Mouse (Mus musculus): ENCODE results near the gene Prickle1.

Prickle1 gene

DNA sequence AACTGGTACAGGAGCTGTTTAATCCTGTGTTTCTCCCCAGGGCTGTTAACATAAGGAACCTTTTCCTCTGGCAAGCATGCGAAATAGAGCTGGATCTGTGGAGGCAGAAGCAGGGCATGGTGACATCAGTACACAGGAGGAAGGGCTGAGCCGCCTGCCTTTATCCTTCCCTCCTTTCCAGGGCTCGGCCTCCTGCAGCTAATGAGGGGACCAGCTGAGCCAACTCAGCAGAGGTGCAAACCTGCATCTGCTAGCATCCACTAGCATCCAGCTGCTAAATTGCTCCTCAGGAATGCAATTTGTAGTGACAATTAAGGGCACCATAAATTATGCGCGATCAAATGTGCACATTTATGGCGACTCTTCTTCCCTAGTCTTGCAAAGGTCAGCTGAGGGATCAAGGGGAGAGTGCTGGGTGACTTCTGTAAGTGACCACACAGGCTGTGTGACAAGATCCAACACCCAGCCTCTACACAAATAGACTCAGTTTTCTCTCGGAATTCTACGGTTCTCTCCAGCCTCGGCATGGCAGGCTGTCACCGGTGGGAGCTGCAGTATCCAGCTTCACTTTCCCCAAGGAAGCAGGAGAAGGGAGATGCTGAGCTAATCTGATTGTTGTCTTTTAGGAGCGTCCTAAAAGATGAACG is 84.9 kb downstream of the Prickle1 start:
- no peak for DNase-seq (ENCODE audit: low read depth, low spot score)

- no peak for DNase-seq (ENCODE audit: low read depth, low spot score)
Observed at GRCm38 (mm10) chr15:93504808-93505207, 90.9 kb downstream of the Prickle1 start.

GRCm38 (mm10) chr15:93503201-93503745 is 92.4 kb downstream of the Prickle1 start:
- DNase-seq (ENCODE audit: low read depth, low spot score) = no peak

GRCm38 (mm10) chr15:93502703-93503102 is 93.0 kb downstream of the Prickle1 start:
- no peak for DNase-seq (ENCODE audit: low read depth, low spot score)

DNA sequence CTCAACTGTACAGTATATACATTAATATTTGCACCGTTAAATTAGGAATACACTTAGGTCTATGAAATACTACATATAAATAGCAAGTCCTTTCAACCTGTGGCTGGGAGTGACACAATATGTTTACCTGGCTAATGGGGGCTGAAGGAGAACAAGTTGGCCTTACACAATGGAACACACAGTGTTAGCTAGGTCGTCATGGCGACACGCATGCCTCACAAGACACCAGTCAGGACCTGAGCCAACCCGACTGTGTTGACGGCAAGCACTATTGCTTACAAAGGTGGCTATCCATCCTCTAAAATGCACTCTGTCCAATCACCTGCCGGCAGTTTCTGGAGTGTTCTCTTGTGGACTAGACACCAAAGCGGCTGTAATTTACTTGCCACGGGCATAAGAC is 95.8 kb downstream of the Prickle1 start:
- DNase-seq (ENCODE audit: low read depth, low spot score) = no peak

DNA sequence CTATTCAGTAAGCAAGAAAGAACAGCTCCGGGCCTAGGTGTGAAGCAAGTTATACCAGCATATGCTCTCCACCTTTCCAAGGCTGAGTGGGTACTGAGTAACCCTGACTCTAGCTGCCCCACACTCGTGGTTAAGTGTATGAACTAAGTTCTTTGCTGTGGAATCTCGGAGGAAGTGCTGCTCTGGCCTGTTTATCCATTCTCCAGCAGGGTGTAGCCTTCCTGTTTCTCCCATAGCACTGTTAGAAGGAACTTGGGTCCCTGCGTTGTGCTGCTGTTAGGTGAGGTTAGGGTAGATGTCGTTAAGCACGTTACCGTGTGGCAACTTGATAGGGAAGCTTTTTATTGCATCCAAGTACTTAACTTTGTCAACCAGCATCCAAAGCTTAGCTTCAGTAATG is 101.0 kb downstream of the Prickle1 start:
- no peak for DNase-seq (ENCODE audit: low read depth, low spot score)

- no peak for DNase-seq (ENCODE audit: low read depth, low spot score)
Observed at GRCm38 (mm10) chr15:93489597-93489996, 106.1 kb downstream of the Prickle1 start.

DNA sequence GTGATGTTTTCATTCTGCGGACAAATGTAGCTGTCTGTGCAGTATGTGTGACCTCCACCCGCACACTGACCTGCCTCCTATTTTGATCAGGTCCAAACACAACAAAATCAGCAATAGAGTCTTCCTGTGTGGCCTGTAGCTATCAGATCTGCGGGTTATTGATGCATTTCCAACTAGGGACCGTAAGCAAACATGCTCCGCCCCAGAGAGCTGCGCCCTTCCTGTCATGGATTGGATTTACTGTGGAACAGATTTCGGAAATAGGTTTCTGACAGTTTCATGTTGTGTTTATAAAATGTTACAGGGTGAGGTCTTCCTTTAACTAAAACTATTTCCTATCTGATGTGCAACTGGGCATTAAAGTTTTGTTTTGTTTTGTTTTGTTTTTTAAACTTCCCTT is 109.6 kb downstream of the Prickle1 start:
- no peak for DNase-seq (ENCODE audit: low read depth, low spot score)

GRCm38 (mm10) chr15:93485252-93485651 is 110.4 kb downstream of the Prickle1 start:
- no peak for DNase-seq (ENCODE audit: low read depth, low spot score)

GRCm38 (mm10) chr15:93484261-93484710 is 111.4 kb downstream of the Prickle1 start:
- DNase-seq (ENCODE audit: low read depth, low spot score) = no peak

DNA sequence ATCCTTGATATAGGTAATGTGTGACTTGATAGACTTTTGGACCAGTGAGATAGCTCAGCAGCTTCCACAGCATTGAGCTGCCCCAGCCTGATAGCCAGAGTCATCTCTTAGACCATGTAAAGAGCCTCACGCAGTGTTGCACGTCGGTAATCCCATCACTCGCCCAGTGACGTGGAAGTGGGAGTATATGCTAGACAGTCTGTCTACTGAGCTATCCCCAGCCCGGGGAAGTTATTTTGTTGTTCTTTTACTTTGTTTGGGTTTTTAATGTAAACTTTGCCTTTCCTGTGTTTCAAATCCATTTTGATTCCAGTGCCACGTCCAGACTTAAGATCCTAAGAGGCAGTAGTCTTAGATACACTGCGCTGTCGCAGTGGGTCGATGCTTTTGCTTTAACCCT is 114.6 kb downstream of the Prickle1 start:
- no peak for DNase-seq (ENCODE audit: low read depth, low spot score)

DNA sequence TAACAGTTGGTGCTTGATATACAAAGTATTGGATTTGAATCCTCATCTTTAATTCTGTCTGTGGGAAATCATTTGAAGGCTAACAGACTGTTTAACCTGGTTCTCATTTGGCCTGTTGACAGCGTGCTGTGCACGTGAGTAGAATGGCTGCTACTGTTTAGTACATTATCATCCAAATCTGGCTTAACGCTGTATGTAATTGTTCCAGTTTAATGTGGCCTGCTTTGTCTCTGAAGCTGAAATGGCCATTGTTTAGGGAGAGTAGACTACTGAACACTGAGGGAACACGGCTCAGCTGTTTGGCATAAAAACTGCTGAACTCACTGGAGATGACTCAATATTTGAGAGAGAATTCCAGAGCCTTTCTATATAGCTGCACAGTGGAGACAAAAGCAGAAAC is 116.2 kb downstream of the Prickle1 start:
- no peak for DNase-seq (ENCODE audit: low read depth, low spot score)

GRCm38 (mm10) chr15:93478676-93479075 is 117.0 kb downstream of the Prickle1 start:
- no peak for DNase-seq (ENCODE audit: low read depth, low spot score)

GRCm38 (mm10) chr15:93477729-93478128 is 118.0 kb downstream of the Prickle1 start:
- DNase-seq (ENCODE audit: low read depth, low spot score) = no peak

DNA sequence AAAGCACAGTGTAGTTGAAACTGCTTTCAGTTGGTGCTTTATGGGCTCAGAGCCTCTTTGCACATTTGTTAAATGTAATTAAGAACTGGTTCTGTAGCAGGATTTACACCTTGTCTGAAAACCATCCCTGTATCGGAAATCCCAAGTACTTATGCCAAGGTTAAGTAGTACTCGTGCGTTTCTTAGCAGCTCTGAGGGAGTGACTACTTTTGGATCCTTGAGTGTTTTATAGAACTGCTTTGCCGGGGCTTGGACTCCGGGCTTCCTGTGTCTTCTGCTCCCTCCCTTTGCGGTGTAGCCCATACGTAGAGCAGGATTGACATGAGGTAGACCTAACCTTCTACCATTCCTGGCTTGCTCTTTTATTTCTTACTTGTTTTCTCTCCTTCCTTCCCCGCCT is 120.0 kb downstream of the Prickle1 start:
- no peak for DNase-seq (ENCODE audit: low read depth, low spot score)

- no peak for DNase-seq (ENCODE audit: low read depth, low spot score)
Observed at GRCm38 (mm10) chr15:93474277-93474676, 121.4 kb downstream of the Prickle1 start.

- DNase-seq (ENCODE audit: low read depth, low spot score) = no peak
Observed at GRCm38 (mm10) chr15:93472089-93472488, 123.6 kb downstream of the Prickle1 start.

DNA sequence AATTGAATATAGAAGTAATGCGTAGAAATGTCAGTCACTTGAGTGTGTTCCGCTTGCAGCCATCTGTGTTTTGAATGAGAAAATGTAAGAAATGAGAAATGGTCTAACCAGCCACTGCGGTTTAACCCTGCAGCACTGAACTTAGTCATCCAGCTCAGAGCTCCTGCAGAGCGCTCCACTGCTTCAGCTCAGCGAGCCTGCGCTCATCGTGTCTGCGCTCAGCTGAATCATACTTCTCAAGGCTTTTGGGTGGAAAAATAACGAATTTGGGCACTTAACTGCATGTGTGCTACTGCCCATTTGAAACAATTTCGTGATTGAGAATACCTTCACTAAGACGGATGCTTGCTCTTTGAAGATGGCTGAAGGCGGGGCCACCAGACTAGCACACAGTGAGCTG is 124.0 kb downstream of the Prickle1 start:
- DNase-seq (ENCODE audit: low read depth, low spot score) = no peak

DNA sequence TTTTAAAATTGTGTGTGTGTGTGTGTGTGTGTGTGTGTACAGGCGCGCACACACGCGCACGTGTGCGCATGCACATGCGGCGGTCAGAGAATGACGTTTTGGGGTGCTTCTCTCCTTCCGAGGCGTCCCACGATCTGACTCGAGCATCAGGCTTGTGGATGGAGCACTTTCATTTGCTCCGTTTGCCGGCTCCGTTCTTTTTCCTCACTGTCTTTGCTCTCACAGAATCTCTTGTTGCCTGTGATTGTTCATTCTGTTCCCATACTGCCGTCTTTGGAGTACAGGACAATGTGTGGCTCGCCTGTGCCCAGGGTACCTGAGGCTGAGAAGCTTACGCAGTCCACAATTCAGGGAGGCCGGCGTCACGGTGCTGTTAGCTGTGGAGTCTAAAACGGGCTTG is 134.6 kb downstream of the Prickle1 start:
- DNase-seq (ENCODE audit: low read depth, low spot score) = no peak

- no peak for DNase-seq (ENCODE audit: low read depth, low spot score)
Observed at GRCm38 (mm10) chr15:93459422-93459821, 136.3 kb downstream of the Prickle1 start.

DNA sequence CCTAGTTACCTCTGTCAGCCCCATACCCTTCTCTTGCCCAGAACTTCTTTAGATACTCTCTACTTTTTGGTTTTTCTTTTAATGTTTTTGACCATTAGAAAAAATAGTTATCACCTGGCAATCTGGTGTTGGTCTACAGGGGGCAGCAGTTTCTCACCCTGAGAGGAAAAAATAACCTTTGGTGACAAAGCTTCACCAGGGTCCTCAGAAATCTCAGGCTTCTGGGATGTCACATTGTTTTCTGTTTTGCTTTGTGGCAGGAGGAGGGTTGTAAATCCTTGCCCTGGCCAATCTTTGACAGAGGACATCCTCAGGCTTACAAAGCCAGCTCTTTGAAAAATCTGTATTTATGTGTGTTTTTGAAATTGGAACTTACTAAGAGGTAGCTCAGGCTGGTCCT is 139.7 kb downstream of the Prickle1 start:
- no peak for DNase-seq (ENCODE audit: low read depth, low spot score)

- no peak for DNase-seq (ENCODE audit: low read depth, low spot score)
Observed at GRCm38 (mm10) chr15:93453296-93453695, 142.4 kb downstream of the Prickle1 start.
